Mouse (Mus musculus): ENCODE data around the gene Olfr639. TPM values are rescaled to one million over a fixed set of nuclear protein-coding genes. Genes with fewer than 3 reads are reported as not detected.

Olfr639 gene
- total RNA-seq, 2 experiments from 2014 or later, result 0.03 TPM; not detected in 1

Other genes with a start within 250 kb of the Olfr639 start
- not detected for gene Olfr69, start 245.7 kb downstream of the Olfr639 start, total RNA-seq (2021)
- not detected for gene Olfr68, start 237.6 kb downstream of the Olfr639 start, total RNA-seq (2021)
- gene Olfr67, start 225.5 kb downstream of the Olfr639 start, total RNA-seq (2021), result not detected
- gene Hbb-bt, start 203.3 kb downstream of the Olfr639 start, total RNA-seq (2021), result 10 to 100 TPM; 20.6 to 29.2 TPM
- gene Hbb-bs, start 189.2 kb downstream of the Olfr639 start, total RNA-seq (2021), result 100 to 1,000 TPM; 210 to 301 TPM
- gene Hbb-bh2, start 176.8 kb downstream of the Olfr639 start, total RNA-seq (2021), result not detected
- not detected for gene Hbb-bh1, start 174.1 kb downstream of the Olfr639 start, total RNA-seq (2021)
- gene Hbb-y, start 164.1 kb downstream of the Olfr639 start, total RNA-seq (2021), result not detected
- gene Olfr66, start 131.1 kb downstream of the Olfr639 start, total RNA-seq (2021), result not detected
- gene Olfr64, start 122.8 kb downstream of the Olfr639 start, total RNA-seq (2021), result not detected
- gene Olfr65, start 113.8 kb downstream of the Olfr639 start, total RNA-seq (2021), result not detected
- not detected for gene Olfr631, start 88.5 kb downstream of the Olfr639 start, total RNA-seq (2021)
- not detected for gene Olfr632, start 83.0 kb downstream of the Olfr639 start, total RNA-seq (2021)
- gene Olfr633, start 72.9 kb downstream of the Olfr639 start, total RNA-seq (2021), result not detected
- gene Olfr635, start 46.2 kb downstream of the Olfr639 start, total RNA-seq (2021), result not detected
- not detected for gene Olfr638, start 18.6 kb downstream of the Olfr639 start, total RNA-seq (2021)
- not detected for gene Olfr640, start 8.3 kb upstream of the Olfr639 start, total RNA-seq (2021)
- not detected for gene Olfr641, start 18.1 kb upstream of the Olfr639 start, total RNA-seq (2021)
- not detected for gene Olfr642, start 35.4 kb upstream of the Olfr639 start, total RNA-seq (2021)
- gene 4930516K23Rik, start 44.1 kb upstream of the Olfr639 start, total RNA-seq (2021), result not detected
- not detected for gene Olfr644, start 54.6 kb upstream of the Olfr639 start, total RNA-seq (2021)
- gene Olfr645, start 68.2 kb upstream of the Olfr639 start, total RNA-seq (2021), result not detected
- not detected for gene Olfr646, start 87.6 kb upstream of the Olfr639 start, total RNA-seq (2021)
- gene Ubqln5, start 112.5 kb upstream of the Olfr639 start, total RNA-seq (2021), result not detected
- not detected for gene Olfr643, start 120.1 kb upstream of the Olfr639 start, total RNA-seq (2021)
- not detected for gene Ubqln3, start 126.0 kb upstream of the Olfr639 start, total RNA-seq (2021)
- not detected for gene Ubqlnl, start 133.3 kb upstream of the Olfr639 start, total RNA-seq (2021)
- not detected for gene Olfm5, start 147.5 kb upstream of the Olfr639 start, total RNA-seq (2021)
- not detected for gene Olfr648, start 166.1 kb upstream of the Olfr639 start, total RNA-seq (2021)
- not detected for gene Olfr649, start 178.7 kb upstream of the Olfr639 start, total RNA-seq (2021)
- under 1 TPM in 1 of 2 experiments, not detected in 1; 0.25 TPM for gene Trim6, start 201.5 kb upstream of the Olfr639 start, total RNA-seq (2021)
- gene Trim34a, start 227.2 kb upstream of the Olfr639 start, total RNA-seq (2021), result 1 to 10 TPM; 1.0 to 1.3 TPM

Data from gastrocnemius, adult 2 months (tissue).